In the genomic region with DNA sequence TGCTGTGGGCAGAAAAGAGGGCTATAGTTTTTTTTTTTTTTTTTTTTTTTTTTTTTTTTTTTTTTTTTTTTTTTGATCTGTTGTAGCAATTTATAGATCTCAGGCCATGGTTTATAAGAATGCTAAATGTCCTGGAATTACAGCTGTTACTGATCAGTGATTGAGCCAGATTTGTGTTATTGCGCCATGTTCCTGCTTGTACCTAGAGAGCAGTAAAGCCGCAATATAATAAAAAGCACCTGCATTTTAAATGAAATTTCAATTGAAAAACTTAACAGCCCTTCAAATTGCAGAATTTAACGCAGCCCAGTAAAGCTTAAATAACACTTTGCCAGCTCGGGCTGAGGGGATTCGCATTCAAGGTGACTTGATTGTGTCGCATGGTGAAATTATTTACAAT, we compare ENCODE assay signal across 24 mouse cellular contexts.
DNase-seq lines count a peak whose midpoint lies in the region; ATAC-seq and TF ChIP-seq lines count a peak whose summit lies in the region.
"Had no signal": no experiment of that assay in that cellular context is flagged by ENCODE, and none has a peak within 500 bp of the region (broad histone marks: within the 10 kb centered on the region; RNA-seq: fewer than 3 reads in every experiment).

No protein-coding gene starts in this region.

- ATAC-seq in limb, embryonic 14.5 days (ENCODE audit: low FRiP score, low read depth) = peak; percentile 77
- ATAC-seq: activated CD4-positive, CD25-positive, alpha-beta regulatory T cell, adult 4 months; CD4-positive, CD25-positive, alpha-beta regulatory T cell, adult 4 months; forebrain, embryonic 14.5 days; hindbrain, postnatal 0 days had no signal

- no peak overlapping the region for H3K4me3 ChIP-seq in limb, embryonic 14.5 days (replicated peaks; ENCODE audit: low read length)
- H3K4me3 ChIP-seq: embryonic facial prominence, embryonic 13.5 days; heart, adult 2 months; heart, embryonic 10.5 days; heart, embryonic 13.5 days had no signal

- H3K4me2 ChIP-seq in limb, embryonic 14.5 days (replicated peaks; ENCODE audit: low read depth, low read length, severe bottlenecking) = no peak overlapping the region
- H3K4me2 ChIP-seq: embryonic facial prominence, embryonic 13.5 days; heart, embryonic 13.5 days; hindbrain, embryonic 14.5 days had no signal

- TF ChIP-seq CTCF in brain, embryonic 14.5 days (IDR thresholded peaks at IDR 0.05; ENCODE audit: borderline replicate concordance, extremely low read depth, insufficient read depth, insufficient read length) = no peak

- no peak for TF ChIP-seq POLR2A in brain, embryonic 14.5 days (IDR thresholded peaks at IDR 0.05; ENCODE audit: borderline replicate concordance, extremely low read depth, insufficient read depth, insufficient read length, poor library complexity, severe bottlenecking)
- no peak for TF ChIP-seq POLR2A in limb, embryonic 14.5 days (IDR thresholded peaks at IDR 0.05; ENCODE audit: borderline replicate concordance, extremely low read depth, insufficient read depth, insufficient read length)

- no peak overlapping the region for H3K9ac ChIP-seq in limb, embryonic 14.5 days (ENCODE audit: low read depth, low read length, severe bottlenecking)
- H3K9ac ChIP-seq: embryonic facial prominence, embryonic 13.5 days; heart, embryonic 13.5 days; hindbrain, embryonic 14.5 days had no signal

- no peaks in the 10 kb centered on the region for H3K9me3 ChIP-seq in limb, embryonic 14.5 days (ENCODE audit: control insufficient read depth, low read length)
- H3K9me3 ChIP-seq: embryonic facial prominence, embryonic 13.5 days; heart, embryonic 10.5 days; heart, embryonic 13.5 days had no signal

- H3K27ac ChIP-seq in limb, embryonic 14.5 days (replicated peaks; ENCODE audit: low read depth, low read length) = no peak overlapping the region
- H3K27ac ChIP-seq: embryonic facial prominence, embryonic 13.5 days; heart, adult 2 months; heart, embryonic 10.5 days; heart, embryonic 13.5 days; hindbrain, embryonic 14.5 days; hindbrain, postnatal 0 days had no signal

- H3K27me3 ChIP-seq in limb, embryonic 14.5 days (ENCODE audit: control insufficient read depth, insufficient read depth, low read length) = peaks cover 20% of the 10 kb centered on the region; the same call in 1 of the 2 replicates
- H3K27me3 ChIP-seq: heart, embryonic 13.5 days had no signal

- H3K4me1 ChIP-seq in limb, embryonic 14.5 days (ENCODE audit: control insufficient read depth, insufficient read depth, low read length) = peaks cover 8% of the 10 kb centered on the region
- H3K4me1 ChIP-seq: heart, embryonic 10.5 days; heart, embryonic 13.5 days had no signal

- DNase-seq in NIH3T3 (ENCODE audit: low read depth) = peak; percentile 21
- peak; percentile 21 for DNase-seq in brain, embryonic 14.5 days (ENCODE audit: low read depth)
- DNase-seq in hindlimb bud, embryonic 11.5 days (ENCODE audit: extremely low spot score, low read depth, low spot score) = peak; percentile 56
- peak; percentile 72 for DNase-seq in limb, embryonic 14.5 days (ENCODE audit: low spot score)
- DNase-seq in layer of hippocampus, postnatal 10 days (ENCODE audit: low spot score in 2 of 2) = no peak
- DNase-seq in testis, postnatal 10 days (ENCODE audit: low spot score) = no peak
- DNase-seq: adrenal gland, adult 8-10 months; adrenal gland, postnatal 25 days; cerebellum, adult 18-20 months; cerebellum, adult 9-10 months; cerebellum, postnatal 14 days; gastrocnemius, postnatal 10 days; gastrocnemius, postnatal 36 days; heart, adult 2 months; heart, postnatal 14 days; heart, postnatal 4 days had no signal

- H3K36me3 ChIP-seq in limb, embryonic 14.5 days (ENCODE audit: control insufficient read depth, insufficient read depth, low read length) = no peaks in the 10 kb centered on the region
- H3K36me3 ChIP-seq: embryonic facial prominence, embryonic 13.5 days; heart, embryonic 10.5 days; heart, embryonic 13.5 days had no signal

- 28% methylated on average over 6 of the region's 6 CpGs for WGBS in limb, embryonic 14.5 days

Comparison
In these comparisons a context has a peak if more than half of its experiments do, and no peak if none do; other contexts are left out.
1. DNase-seq: peak in NIH3T3 (single experiment), brain, embryonic 14.5 days (single experiment), hindlimb bud, embryonic 11.5 days (single experiment) and limb, embryonic 14.5 days (single experiment); none in layer of hippocampus, postnatal 10 days (0 of 2) and testis, postnatal 10 days (single experiment).